Mouse (Mus musculus): ENCODE data around the gene Akap8.

DNA sequence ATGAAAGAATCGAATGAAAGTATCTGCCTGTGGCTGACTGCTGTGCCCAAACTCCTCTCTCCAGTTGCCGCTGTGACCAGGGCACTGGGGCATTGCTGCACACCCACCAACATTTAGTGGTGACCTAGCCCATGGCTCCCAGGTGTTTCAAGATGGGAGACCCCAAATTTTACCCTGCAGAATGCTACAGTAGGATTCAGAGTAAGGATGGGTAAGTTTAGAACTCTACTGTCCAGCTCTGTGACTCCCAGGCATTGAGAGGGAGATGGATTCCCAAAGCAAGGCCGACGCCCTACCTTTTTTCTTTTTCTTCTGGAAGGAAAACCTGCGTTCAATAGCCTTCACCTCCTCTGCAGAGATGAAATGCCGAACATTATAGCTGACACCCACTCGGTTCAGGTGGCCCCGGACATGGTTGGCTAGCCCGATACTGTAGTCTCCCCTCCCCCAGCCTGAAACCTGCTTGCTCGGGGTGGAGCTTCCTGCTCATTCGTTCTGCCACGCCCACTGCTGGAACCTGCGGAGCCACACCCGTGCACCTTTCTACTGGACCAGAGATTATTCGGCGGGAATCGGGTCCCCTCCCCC lies 48.0 kb upstream of the Akap8 start:
- no peak for TF ChIP-seq CHD2 (IDR thresholded peaks at IDR 0.05; ENCODE audit: low read depth, low read length)
- no peak for TF ChIP-seq ZNF384 (IDR thresholded peaks at IDR 0.05; ENCODE audit: low read depth, low read length)
